Mouse (Mus musculus) CD4-positive, CD25-positive, alpha-beta regulatory T cell, adult 4 months (primary cell): ENCODE measurements around the gene Gm9112. TPM values are rescaled to one million over a fixed set of nuclear protein-coding genes. Genes with fewer than 3 reads are reported as not detected.
"Not testable (repeated sequence)": the region's sequence is repeated elsewhere in the genome, so short reads cannot be mapped to it uniquely, and the experiment has no call there.

Experiments
- ATAC-seq: one replicate; pipeline ENCODE4 v1.8.0; 2017
- polyA plus RNA-seq, 2 experiments: library from polyadenylated mRNA; unstranded; fragments of 100-300 nt; shearing (Covaris generic); gene quantifications; one replicate each; pipeline ENCODE4 v1.2.1; 2017

Gene Gm9112
- not detected for polyA plus RNA-seq

DNA sequence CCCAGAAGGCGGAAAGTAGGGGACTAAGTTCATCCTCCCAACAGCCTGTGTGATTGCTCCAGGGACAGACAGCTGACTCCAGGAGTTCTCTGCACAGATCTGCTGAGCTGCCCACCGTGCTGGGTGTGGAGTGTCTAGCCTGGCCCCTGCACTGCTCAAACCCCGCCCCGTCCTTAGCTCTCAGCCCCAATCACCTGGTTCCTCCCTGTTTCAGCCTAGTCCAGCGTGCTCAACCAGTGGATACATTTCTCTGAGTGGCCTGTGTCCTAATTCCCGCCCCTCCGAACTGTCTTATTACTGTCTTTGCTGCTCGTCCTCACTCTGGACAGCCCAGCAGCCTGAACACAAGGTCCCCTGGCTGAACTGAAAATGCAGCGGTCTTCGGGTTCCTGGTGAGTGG, at the start of gene Gm9112, which contains the start of gene Dmrtc1b:
Gene Gm9112 (minus strand): TSS at position 101 of the 400 bp plus-strand sequence.
Gene Dmrtc1b (plus strand): TSS at position 331 of the 400 bp plus-strand sequence.
- not testable (repeated sequence) for ATAC-seq

DNA sequence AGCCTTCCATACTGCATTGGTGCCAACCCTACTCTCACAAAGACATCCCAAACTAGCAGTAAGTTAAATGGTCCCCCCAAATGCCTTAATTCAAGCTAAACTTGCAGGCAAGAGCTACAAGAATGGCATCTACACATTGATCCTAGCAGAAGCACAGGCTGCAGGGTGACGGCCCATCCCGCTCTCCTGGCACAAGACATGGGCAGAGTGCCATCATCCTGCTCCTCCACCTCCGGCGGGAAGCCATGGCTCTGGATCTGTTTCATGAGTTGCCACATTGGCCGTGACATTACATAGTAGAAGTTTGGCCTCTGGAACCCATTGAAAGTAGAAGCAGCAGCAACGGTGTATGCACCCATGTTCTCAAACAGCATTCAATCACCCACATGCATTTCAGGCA, 16.8 kb upstream of the Gm9112 start:
- ATAC-seq: not testable (repeated sequence)

DNA sequence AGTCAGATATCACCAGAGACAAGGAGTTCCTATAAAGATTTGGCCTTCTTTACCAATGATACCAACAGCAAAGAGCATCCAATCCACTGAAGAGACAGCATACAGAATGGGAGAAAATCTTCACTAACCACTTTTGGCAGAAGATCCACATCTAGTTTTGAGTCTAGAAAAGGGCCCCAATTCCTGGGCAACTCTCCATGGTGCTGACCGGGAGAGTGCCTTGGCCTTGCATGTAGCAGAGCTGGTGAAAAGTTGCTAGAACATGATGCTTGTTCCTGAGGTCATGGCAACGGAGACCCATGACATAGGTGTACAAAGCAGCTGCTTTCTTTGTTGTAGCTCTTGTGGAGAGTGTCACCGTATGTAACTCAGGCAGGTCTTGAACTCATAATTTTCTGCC, 6.8 kb downstream of the Gm9112 start:
- not testable (repeated sequence) for ATAC-seq

DNA sequence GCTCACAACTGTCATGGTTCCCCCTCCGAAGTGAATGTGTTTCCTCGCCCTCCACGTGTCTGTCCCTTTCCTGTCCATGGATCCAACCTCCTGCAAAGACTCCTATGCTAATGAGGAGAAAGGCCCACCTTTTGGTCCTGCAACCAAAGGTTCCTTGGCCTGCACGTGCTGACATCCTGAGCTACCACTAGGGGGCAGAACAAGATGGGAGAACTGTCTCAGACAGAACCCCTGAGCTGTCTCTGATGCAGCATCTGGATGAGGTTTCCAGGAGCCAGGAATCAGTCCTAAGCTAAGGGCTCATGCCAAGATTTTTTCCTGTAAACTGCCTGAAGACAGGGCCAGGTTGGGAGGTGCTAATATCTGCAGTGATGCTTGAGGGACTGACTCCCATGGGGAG, 18.2 kb downstream of the Gm9112 start:
- ATAC-seq: not testable (repeated sequence)

DNA sequence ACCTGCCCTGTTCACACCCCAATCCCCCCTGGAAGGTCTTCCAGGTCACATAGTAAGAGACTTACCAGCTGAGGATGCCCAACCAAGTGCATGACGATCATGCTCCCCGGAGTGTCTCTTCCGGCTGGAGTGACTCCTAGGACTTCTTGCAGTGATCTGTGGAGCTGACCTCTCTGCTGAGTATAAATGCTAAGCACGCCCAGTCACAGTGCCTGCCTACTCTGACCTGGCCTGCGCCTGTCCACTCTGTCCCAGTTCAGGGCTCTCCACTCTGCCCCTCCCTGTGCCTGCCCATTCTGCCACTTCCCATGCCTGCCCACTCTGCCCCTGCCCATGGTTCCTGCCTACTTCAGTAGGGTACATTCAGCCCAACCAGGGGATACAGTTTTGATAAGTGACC, 20.6 kb downstream of the Gm9112 start, which contains the start of gene Gm3880:
Gene Gm3880 (minus strand): TSS at position 101 of the 400 bp plus-strand sequence.
- not testable (repeated sequence) for ATAC-seq

DNA sequence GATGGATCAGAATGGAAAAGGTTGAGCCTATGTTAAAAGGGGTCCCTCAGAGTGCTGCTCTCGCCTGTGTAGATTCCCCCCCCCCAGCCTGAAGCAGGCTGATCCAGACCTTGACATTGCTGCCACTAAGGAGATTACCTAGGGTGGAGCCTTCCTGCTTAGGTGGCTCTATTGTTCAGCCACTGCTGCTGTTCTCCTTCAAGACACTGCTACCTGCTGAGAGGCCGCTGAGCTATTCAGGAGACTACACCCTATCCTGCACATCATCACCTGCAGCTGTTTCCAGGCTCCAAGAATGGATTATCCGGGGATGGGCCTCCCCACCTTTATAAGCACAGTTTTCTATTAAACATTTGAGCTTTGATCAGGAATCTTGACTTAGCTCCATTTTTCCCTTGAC, 22.7 kb downstream of the Gm9112 start:
- not testable (repeated sequence) for ATAC-seq

DNA sequence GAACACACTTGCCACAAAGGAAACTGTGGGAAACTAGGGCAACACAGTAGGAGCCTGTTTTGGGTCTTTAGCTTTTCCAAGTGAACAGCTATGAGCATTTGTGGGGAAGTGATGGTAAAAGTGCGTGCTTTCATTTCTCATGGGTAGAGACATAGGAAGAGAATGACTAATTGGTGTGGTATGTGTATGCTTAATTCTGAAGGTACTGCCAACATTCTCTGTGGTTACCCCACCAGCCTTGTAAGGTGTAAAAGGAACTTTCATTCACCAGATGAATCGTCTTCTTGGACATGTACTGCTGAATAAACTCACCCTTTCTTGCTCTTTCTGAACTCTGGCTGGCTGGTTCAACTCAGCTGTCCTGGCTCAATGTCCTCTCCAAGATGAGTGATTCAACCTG, 40.8 kb downstream of the Gm9112 start:
- no peak for ATAC-seq

DNA sequence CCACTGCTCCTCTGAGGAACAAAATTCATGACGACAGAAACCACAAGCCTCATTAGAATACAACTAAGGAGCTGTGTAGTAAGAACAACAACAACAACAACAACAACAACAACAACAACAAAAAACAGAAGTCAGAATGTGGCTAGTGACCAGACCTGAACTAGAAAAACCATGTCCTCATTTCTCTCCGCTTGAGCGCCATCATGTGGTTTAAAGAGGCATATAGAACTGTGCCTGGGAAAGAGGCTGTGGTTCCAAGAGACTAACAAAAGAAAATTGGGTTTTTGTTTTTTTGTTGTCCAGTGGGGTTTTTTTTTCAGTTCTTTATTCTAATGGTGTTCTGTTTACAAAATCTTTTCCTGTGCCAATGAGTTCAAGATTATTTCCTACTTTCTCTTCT, 46.7 kb downstream of the Gm9112 start:
- no peak for ATAC-seq

Other genes with a start within 250 kb of the Gm9112 start
- gene Hdac8, start 202.3 kb downstream of the Gm9112 start, polyA plus RNA-seq: 10 to 100 TPM in 1 of 2 experiments, 1 to 10 TPM in 1; 8.6 to 20.1 TPM
- gene Phka1, start 63.4 kb downstream of the Gm9112 start, polyA plus RNA-seq: under 1 TPM; 0.11 to 0.25 TPM
- gene Gm3880, start 20.7 kb downstream of the Gm9112 start, polyA plus RNA-seq: not detected
- not detected for gene Dmrtc1b, start 230 bp upstream of the Gm9112 start, polyA plus RNA-seq
- not detected for gene Dmrtc1c1, start 95.3 kb upstream of the Gm9112 start, polyA plus RNA-seq
- gene Dmrtc1c2, start 147.0 kb upstream of the Gm9112 start, polyA plus RNA-seq: not detected
- gene 1700031F05Rik, start 160.3 kb upstream of the Gm9112 start, polyA plus RNA-seq: not detected
- gene Dmrtc1a, start 201.1 kb upstream of the Gm9112 start, polyA plus RNA-seq: not detected
- not detected for gene 1700011M02Rik, start 201.3 kb upstream of the Gm9112 start, polyA plus RNA-seq
- not detected for gene 1700018G05Rik, start 220.7 kb upstream of the Gm9112 start, polyA plus RNA-seq